Mouse (Mus musculus): ENCODE data around the gene Zfp791.

DNA sequence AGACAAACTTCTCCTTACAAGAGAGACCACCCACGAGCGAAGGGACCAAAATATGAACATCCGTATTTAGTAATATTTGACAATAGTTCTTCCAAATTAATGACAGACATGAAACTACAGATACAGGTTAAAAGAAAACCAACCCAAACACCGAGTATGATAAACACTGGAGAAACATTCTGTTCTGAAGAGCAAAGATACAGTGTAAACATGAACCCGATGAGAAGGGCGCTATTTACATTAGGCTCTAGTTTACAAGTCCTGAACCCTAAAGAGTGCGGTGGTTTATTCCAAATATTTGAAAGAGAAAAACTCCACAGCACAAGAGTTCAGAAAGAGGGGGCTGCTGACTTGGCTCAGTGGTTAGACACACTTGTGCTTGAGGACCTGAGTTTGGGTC is 5.9 kb downstream of the Zfp791 start:
- TF ChIP-seq CTCF (IDR thresholded peaks at IDR 0.05) (no peak), EP300 (IDR thresholded peaks at IDR 0.05) (no peak)

Measured in lung, postnatal 0 days (tissue).